Mouse (Mus musculus) thymus, postnatal 4 days (tissue): ENCODE data around the gene Dhfr.
A peak's percentile ranks its signal among the peaks of the same experiment; 100 is the strongest.

Experiments
- DNase-seq: peaks from one replicate; pipeline ENCODE4 v3.0.0; 2021

The Dhfr gene

GRCm38 (mm10) chr13:92393047-92393661, 38.6 kb downstream of the Dhfr start:
- DNase-seq = no peak

GRCm38 (mm10) chr13:92398491-92399384, 44.2 kb downstream of the Dhfr start:
- DNase-seq = no peak

GRCm38 (mm10) chr13:92402063-92402462, 47.5 kb downstream of the Dhfr start:
- no peak for DNase-seq

- no peak for DNase-seq
Observed at GRCm38 (mm10) chr13:92403496-92403895, 49.0 kb downstream of the Dhfr start.

GRCm38 (mm10) chr13:92410486-92410885, 56.0 kb downstream of the Dhfr start:
- DNase-seq = no peak

- no peak for DNase-seq
Observed at GRCm38 (mm10) chr13:92419630-92420029, 65.1 kb downstream of the Dhfr start.

GRCm38 (mm10) chr13:92423711-92424110, 69.2 kb downstream of the Dhfr start:
- DNase-seq = no peak

GRCm38 (mm10) chr13:92425758-92426264, 71.3 kb downstream of the Dhfr start, which contains the start of gene Ankrd34b:
Gene Ankrd34b, plus strand, starts transcription at chr13:92425896.
- peak; percentile 65 for DNase-seq

- peak; percentile 30 for DNase-seq
Observed at GRCm38 (mm10) chr13:92426294-92427051, 71.9 kb downstream of the Dhfr start.

GRCm38 (mm10) chr13:92427351-92427855, 72.9 kb downstream of the Dhfr start:
- DNase-seq = no peak
